Comparison of ENCODE assay signal across 10 mouse cellular contexts in genomic region chr16:32487234-32488111, GRCm38 (mm10). TPM values are rescaled to one million over a fixed set of nuclear protein-coding genes. Genes with fewer than 3 reads are reported as not detected.
DNase-seq lines count a peak whose midpoint lies in the region; ATAC-seq and TF ChIP-seq lines count a peak whose summit lies in the region.
"Had no signal": no experiment of that assay in that cellular context is flagged by ENCODE, and none has a peak within 500 bp of the region (broad histone marks: within the 10 kb centered on the region; RNA-seq: fewer than 3 reads in every experiment).

Slc51a (minus strand) TSS chr16:32487879.

- DNase-seq in heart, adult 11 months, result peak; percentile 84
- DNase-seq in heart, adult 8-10 months (ENCODE audit: low spot score), result no peak
- DNase-seq in MEL (ENCODE audit: low read depth, low spot score), result peak; percentile 84
- peak; percentile 64 for DNase-seq in liver, embryonic 13.5 days
- no peak for DNase-seq in adrenal gland, adult 8-10 months
- DNase-seq in neural tube, embryonic 10.5 days (ENCODE audit: extremely low spot score, low spot score), result no peak
- no peak for DNase-seq in cerebellum, adult 9-11 months
- DNase-seq: lung, adult 2 months had no signal

- WGBS in intestine, embryonic 15.5 days, result 33% methylated on average over 15 of the region's 15 CpGs
- 24% methylated on average over 15 of the region's 15 CpGs for WGBS in liver, embryonic 13.5 days (ENCODE audit: insufficient replicate concordance)

- H3K27me3 ChIP-seq in MEL (ENCODE audit: control insufficient read depth in 1 of 2, insufficient read depth in 2 of 2, low read length in 2 of 2), result no peaks in the 10 kb centered on the region
- no peaks in the 10 kb centered on the region for H3K27me3 ChIP-seq in intestine, embryonic 15.5 days (replicated peaks)
- H3K27me3 ChIP-seq in liver, embryonic 13.5 days, result peaks cover 6% of the 10 kb centered on the region
- H3K27me3 ChIP-seq: embryonic facial prominence, embryonic 15.5 days had no signal

- peak within 1 kb of the TSS; percentile 36 to 37 for H3K4me3 ChIP-seq in MEL (ENCODE audit: control insufficient read depth in 1 of 2, insufficient read depth in 1 of 2, low read depth in 2 of 2, low read length in 2 of 2)
- H3K4me3 ChIP-seq in intestine, embryonic 15.5 days (replicated peaks), result peak within 1 kb of the TSS; percentile 22
- H3K4me3 ChIP-seq in liver, embryonic 13.5 days (replicated peaks), result peak within 1 kb of the TSS; percentile 20
- H3K4me3 ChIP-seq: embryonic facial prominence, embryonic 15.5 days had no signal

- no peak for TF ChIP-seq CTCF in MEL (IDR thresholded peaks at IDR 0.05 in 2 of 3, conservative IDR thresholded peaks at IDR 0.05 in 1 of 3; ENCODE audit: control insufficient read depth in 1 of 3, insufficient read depth in 1 of 3, low read depth in 2 of 3, low read length in 3 of 3, poor library complexity in 1 of 3, severe bottlenecking in 1 of 3)

- TF ChIP-seq EP300 in MEL (IDR thresholded peaks at IDR 0.05; ENCODE audit: low read depth in 1 of 2, low read length in 2 of 2), result peak; percentile 32 to 67; a peak in 2 of 4 replicates

- TF ChIP-seq POLR2A in MEL (IDR thresholded peaks at IDR 0.05; ENCODE audit: control insufficient read depth in 1 of 2, insufficient read depth in 1 of 2, low read depth in 1 of 2, low read length in 2 of 2, poor library complexity in 1 of 2), result peak in 1 of 2 experiments; percentile 65; a peak in 2 of 4 replicates

- H3K4me2 ChIP-seq in intestine, embryonic 15.5 days (replicated peaks), result peak within 1 kb of the TSS; percentile 47
- H3K4me2 ChIP-seq in liver, embryonic 13.5 days, result peak within 1 kb of the TSS; percentile 61
- H3K4me2 ChIP-seq: embryonic facial prominence, embryonic 15.5 days had no signal

- peak; percentile 78 for ATAC-seq in intestine, embryonic 15.5 days
- peak; percentile 90 for ATAC-seq in liver, embryonic 13.5 days (ENCODE audit: low read depth)

- no peak for TF ChIP-seq RAD21 in MEL (IDR thresholded peaks at IDR 0.05; ENCODE audit: low read depth, low read length)

- H3K27ac ChIP-seq in MEL (ENCODE audit: control insufficient read depth, low read depth, low read length), result peak within 1 kb of the TSS; percentile 91
- peak within 1 kb of the TSS; percentile 87 for H3K27ac ChIP-seq in intestine, embryonic 15.5 days
- H3K27ac ChIP-seq in liver, embryonic 13.5 days, result peak within 1 kb of the TSS; percentile 72
- H3K27ac ChIP-seq: embryonic facial prominence, embryonic 15.5 days had no signal

- H3K79me2 ChIP-seq in MEL (ENCODE audit: control insufficient read depth, insufficient read depth, low read length, poor library complexity), result no peaks in the 10 kb centered on the region; the same call in 1 of the 2 replicates

- no peaks in the 10 kb centered on the region for H3K9me3 ChIP-seq in MEL (replicated peaks; ENCODE audit: insufficient read depth, low read length)
- no peaks in the 10 kb centered on the region for H3K9me3 ChIP-seq in intestine, embryonic 15.5 days
- no peaks in the 10 kb centered on the region for H3K9me3 ChIP-seq in liver, embryonic 13.5 days (replicated peaks)
- H3K9me3 ChIP-seq: embryonic facial prominence, embryonic 15.5 days had no signal

- H3K4me1 ChIP-seq in MEL (ENCODE audit: control insufficient read depth in 1 of 2, insufficient read depth in 2 of 2, low read length in 2 of 2), result peaks cover 2 to 16% of the 10 kb centered on the region in 2 experiments; a peak in 3 of 4 replicates
- H3K4me1 ChIP-seq in intestine, embryonic 15.5 days (replicated peaks), result 0 out of 2 replicates have a peak, but pooled peaks cover 2% of the 10 kb centered on the region
- H3K4me1 ChIP-seq in liver, embryonic 13.5 days (replicated peaks), result peaks cover 36% of the 10 kb centered on the region

- H3K9ac ChIP-seq in MEL (ENCODE audit: control insufficient read depth, low read depth, low read length, poor library complexity, severe bottlenecking), result peak within 1 kb of the TSS; percentile 71
- H3K9ac ChIP-seq in intestine, embryonic 15.5 days, result no peak within 1 kb of the TSS
- H3K9ac ChIP-seq in liver, embryonic 13.5 days, result peak within 1 kb of the TSS; percentile 49; the same call in 1 of the 2 replicates
- H3K9ac ChIP-seq: embryonic facial prominence, embryonic 15.5 days had no signal

- peaks cover 0 to 9% of the 10 kb centered on the region in 2 experiments; a peak in 2 of 4 replicates for H3K36me3 ChIP-seq in MEL (ENCODE audit: control insufficient read depth in 1 of 2, insufficient read depth in 2 of 2, low read length in 2 of 2)
- H3K36me3 ChIP-seq in intestine, embryonic 15.5 days, result no peaks in the 10 kb centered on the region
- no peaks in the 10 kb centered on the region for H3K36me3 ChIP-seq in liver, embryonic 13.5 days
- H3K36me3 ChIP-seq: embryonic facial prominence, embryonic 15.5 days had no signal

TF ChIP-seq in MEL, 35 proteins besides CTCF, POLR2A, EP300 and RAD21:
- TF ChIP-seq JUND (IDR thresholded peaks at IDR 0.05; ENCODE audit: low read depth, low read length) (no peak), GABPA (IDR thresholded peaks at IDR 0.05; ENCODE audit: low read depth, low read length) (no peak), TBP (IDR thresholded peaks at IDR 0.05; ENCODE audit: low read depth, low read length) (peak; percentile 19; the same call in 1 of the 2 replicates), TAL1 (IDR thresholded peaks at IDR 0.05; ENCODE audit: low read length) (peak; percentile 24; the same call in 1 of the 2 replicates), ZKSCAN1 (IDR thresholded peaks at IDR 0.05; ENCODE audit: low read depth, low read length) (no peak), MYB (IDR thresholded peaks at IDR 0.05; ENCODE audit: low read depth, low read length) (no peak), POLR2AphosphoS5 (IDR thresholded peaks at IDR 0.05; ENCODE audit: borderline replicate concordance, low read depth, low read length) (no peak), E2F4 (IDR thresholded peaks at IDR 0.05; ENCODE audit: borderline replicate concordance, low read depth, low read length) (no peak), MEF2A (IDR thresholded peaks at IDR 0.05; ENCODE audit: extremely low read depth, insufficient replicate concordance, low read depth, low read length, poor library complexity, severe bottlenecking) (no peak), NRF1 (IDR thresholded peaks at IDR 0.05; ENCODE audit: insufficient read depth, low read depth, low read length, poor library complexity, severe bottlenecking) (no peak), SMC3 (IDR thresholded peaks at IDR 0.05; ENCODE audit: low read depth, low read length) (0 out of 2 replicates have a peak, but pooled peaks have one; percentile 6), ELF1 (IDR thresholded peaks at IDR 0.05; ENCODE audit: low read depth, low read length) (no peak), CHD2 (IDR thresholded peaks at IDR 0.05; ENCODE audit: low read length) (no peak), HCFC1 (IDR thresholded peaks at IDR 0.05; ENCODE audit: low read depth, low read length) (no peak), USF2 (IDR thresholded peaks at IDR 0.05; ENCODE audit: borderline replicate concordance in 1 of 2, insufficient read depth in 1 of 2, low read depth in 1 of 2, low read length in 2 of 2) (peak in 1 of 2 experiments; percentile 78; a peak in 2 of 4 replicates), TCF12 (IDR thresholded peaks at IDR 0.05; ENCODE audit: low read depth, low read length) (peak; percentile 52; the same call in 1 of the 2 replicates), ETS1 (IDR thresholded peaks at IDR 0.05; ENCODE audit: low read depth, low read length) (peak; percentile 22; the same call in 1 of the 2 replicates), MYC (IDR thresholded peaks at IDR 0.05; ENCODE audit: low read depth, low read length) (peak; percentile 98), MAX (IDR thresholded peaks at IDR 0.05; ENCODE audit: low read length) (peak; percentile 97), KAT2A (conservative IDR thresholded peaks at IDR 0.05; ENCODE audit: low read depth, low read length) (no peak), UBTF (IDR thresholded peaks at IDR 0.05; ENCODE audit: borderline replicate concordance, insufficient read depth, low read depth, low read length) (no peak), MXI1 (IDR thresholded peaks at IDR 0.05; ENCODE audit: low read depth, low read length) (peak; percentile 71), POLR2AphosphoS2 (IDR thresholded peaks at IDR 0.05; ENCODE audit: low read length) (no peak), MAFK (IDR thresholded peaks at IDR 0.05; ENCODE audit: borderline replicate concordance, low read depth, low read length) (no peak), CHD1 (IDR thresholded peaks at IDR 0.05; ENCODE audit: low read depth, low read length) (no peak), GATA1 (IDR thresholded peaks at IDR 0.05; ENCODE audit: low read depth, low read length) (peak; percentile 35), BHLHE40 (IDR thresholded peaks at IDR 0.05; ENCODE audit: borderline replicate concordance, low read depth, low read length) (peak; percentile 54; the same call in 1 of the 2 replicates), RCOR1 (IDR thresholded peaks at IDR 0.05; ENCODE audit: low read depth, low read length) (no peak), USF1 (IDR thresholded peaks at IDR 0.05; ENCODE audit: low read depth, low read length) (peak; percentile 91)

RNA-seq across cellular contexts. Expression of gene Slc51a, which starts in this region (rescaled TPM):
- total RNA-seq in heart, adult 8-10 months (2022), result under 1 TPM; 0.19 to 0.40 (median 0.25) TPM
- 3.3 and 4.6 TPM in 2 replicates for total RNA-seq in MEL (2012; rRNA removed)
- 10 to 100 TPM in 1 of 2 experiments, not detected in 1; 14.5 TPM for polyA plus RNA-seq in MEL (2012; ENCODE audit: insufficient read depth in 1 of 2, insufficient read length in 2 of 2, low read depth in 1 of 2, low replicate concordance in 2 of 2, missing spikeins in 1 of 2)
- 97.1 and 104 TPM in 2 replicates for polyA plus RNA-seq in intestine, embryonic 15.5 days (2015; fragmentation: Nextera tagmentation; extraction: Ambion mirVana)
- polyA plus RNA-seq in liver, embryonic 13.5 days (2015; fragmentation: Nextera tagmentation; extraction: Ambion mirVana), result 0.65 and 0.71 TPM in 2 replicates
- total RNA-seq in adrenal gland, adult 8-10 months (2022), result under 1 TPM; 0.22 to 0.34 (median 0.27) TPM
- polyA plus RNA-seq: embryonic facial prominence, embryonic 15.5 days had no signal

Comparison
In these comparisons a context has a peak if more than half of its experiments do, and no peak if none do; other contexts are left out.
1. DNase-seq: peak in heart, adult 11 months (single experiment) and MEL (single experiment); none in heart, adult 8-10 months (single experiment), adrenal gland, adult 8-10 months (single experiment), neural tube, embryonic 10.5 days (single experiment) and cerebellum, adult 9-11 months (single experiment).
2. Peak in DNase-seq, ATAC-seq, H3K4me3 ChIP-seq, H3K27ac ChIP-seq, H3K9ac ChIP-seq and H3K4me2 ChIP-seq in liver, embryonic 13.5 days; RNA of the gene not detected or under 1 TPM.
3. Peak in every context shown above with its lines, with median percentiles within 50 percentile points of each other: H3K27ac ChIP-seq and H3K4me3 ChIP-seq.